Mouse (Mus musculus): ENCODE data around the gene Omp.

The Omp gene

GRCm38 (mm10) chr7:98103002-98103941 is 42.0 kb downstream of the Omp start:
- DNase-seq (ENCODE audit: low read depth): peak; percentile 90

GRCm38 (mm10) chr7:98102488-98102887 is 42.8 kb downstream of the Omp start:
- no peak for DNase-seq (ENCODE audit: low read depth)

- no peak for DNase-seq (ENCODE audit: low read depth)
These were observed 47.7 kb downstream of the Omp start for GRCm38 (mm10) chr7:98097557-98097956.

- no peak for DNase-seq (ENCODE audit: low read depth)
These were observed 49.5 kb downstream of the Omp start for GRCm38 (mm10) chr7:98095852-98096251.

Measured in naive thymus-derived CD4-positive, alpha-beta T cell, adult 2 months (primary cell).